Mouse (Mus musculus) liver, adult 2 months (tissue): ENCODE results near the gene Tpm4.

Source experiments
- CTCF ChIP-seq: fragments of 200-500 bp; IDR thresholded peaks from 2 replicates; pipeline ENCODE4 v1.5.1; 2011; ENCODE audit warnings: low read depth, low read length, control low read depth
- POLR2A ChIP-seq: fragments of 200-500 bp; IDR thresholded peaks from 2 replicates; pipeline ENCODE4 v1.6.1; 2011; ENCODE audit warnings: low read length, control low read depth; ENCODE audit not compliant: insufficient read depth; ENCODE audit errors: extremely low read depth

DNA sequence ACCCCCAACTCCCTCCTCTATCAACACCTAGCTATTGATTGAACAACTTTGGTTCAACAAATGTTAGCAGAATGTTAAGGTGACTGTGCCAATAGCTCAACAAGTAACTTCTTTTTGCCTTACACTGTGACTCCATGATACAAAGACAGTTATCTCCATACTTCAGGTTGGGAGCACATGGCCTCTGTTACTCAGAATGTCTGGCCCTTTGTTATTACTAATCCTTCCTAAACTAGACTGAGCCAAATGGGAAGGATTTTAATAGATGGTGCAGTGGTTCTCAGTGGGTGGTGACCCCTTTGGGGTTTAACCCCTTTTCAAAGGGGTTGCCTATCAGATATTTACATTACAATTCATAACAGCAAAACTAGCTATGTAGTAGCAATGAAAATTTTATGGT is 18.6 kb downstream of the Tpm4 start:
- TF ChIP-seq CTCF (no peak), POLR2A (no peak)
